Mouse (Mus musculus) E14TG2a.4 (cell line): ENCODE results near the gene Pcnt.

ENCODE experiments used
- CTCF ChIP-seq: conservative IDR thresholded peaks from 2 replicates; pipeline ENCODE4 v1.5.1; 2014; ENCODE audit warnings: low read length
- POU5F1 ChIP-seq: IDR thresholded peaks from 2 replicates; pipeline ENCODE4 v1.6.1; 2014; ENCODE audit warnings: low read length, borderline replicate concordance

DNA sequence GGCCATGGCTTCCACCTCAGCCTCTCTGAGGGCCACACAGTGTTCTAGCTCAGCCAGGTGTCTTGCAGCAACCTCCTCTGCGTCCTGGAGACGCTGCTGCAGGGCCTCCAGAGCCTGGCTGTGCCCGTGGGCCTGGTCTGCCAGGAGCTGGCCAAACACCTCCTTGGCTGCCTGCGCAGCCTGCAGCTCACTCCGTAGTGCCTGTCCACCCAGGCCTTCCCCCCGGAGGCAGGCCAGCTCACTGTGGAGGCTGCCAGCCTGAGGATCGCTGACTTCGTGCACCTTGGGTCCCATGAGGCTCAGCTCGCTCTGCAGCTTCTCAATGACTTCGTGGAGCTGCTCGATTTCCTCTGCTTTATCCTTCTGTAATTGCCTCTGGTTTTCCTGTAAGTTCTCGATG, 50.0 kb downstream of the Pcnt start:
- TF ChIP-seq CTCF, result no peak
- TF ChIP-seq POU5F1, result no peak
